Mouse (Mus musculus): ENCODE measurements around the gene Smg6. TPM values are rescaled to one million over a fixed set of nuclear protein-coding genes. Genes with fewer than 3 reads are reported as not detected.

The Smg6 gene
- polyA plus RNA-seq, 1 experiment from 2014 or later: 11.9 TPM

DNA sequence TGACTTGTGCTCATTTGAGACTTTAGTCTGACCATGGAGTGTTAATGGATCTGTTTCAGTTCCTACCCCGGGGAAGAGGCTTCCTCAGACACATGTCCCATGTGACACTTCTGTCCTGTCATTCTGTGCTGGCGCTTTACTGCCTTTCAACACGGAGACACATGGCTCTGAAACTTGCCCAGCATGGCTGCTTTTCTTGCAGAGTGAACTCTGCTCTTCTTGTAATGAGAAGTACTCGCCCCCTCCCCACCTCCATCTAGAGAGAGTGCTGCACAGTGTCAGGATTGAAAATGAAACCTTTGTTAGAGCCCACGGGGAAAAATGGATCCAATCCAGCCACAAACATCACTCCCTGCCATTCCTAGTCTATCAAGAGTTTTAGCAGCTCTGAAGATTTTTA lies 62.5 kb downstream of the Smg6 start:
- Histone ChIP-seq H3K4me3 (replicated peaks; ENCODE audit: low read depth, low read length) (no peak overlapping the region), H3K9me3 (replicated peaks; ENCODE audit: low read length) (no peaks in the 10 kb centered on the region), H3K36me3 (ENCODE audit: insufficient read depth, low read length) (peaks cover 7% of the 10 kb centered on the region; the same call in 1 of the 2 replicates), H3K4me2 (ENCODE audit: low read length) (no peak overlapping the region), H3K27me3 (ENCODE audit: insufficient read depth, low read length) (no peaks in the 10 kb centered on the region), H3K9ac (ENCODE audit: low read depth, low read length) (no peak overlapping the region), H3K27ac (peak overlapping the region; percentile 33; the same call in 1 of the 2 replicates), H3K4me1 (replicated peaks; ENCODE audit: insufficient read depth, low read length) (0 out of 2 replicates have a peak, but pooled peaks cover 10% of the 10 kb centered on the region)
- no peak for TF ChIP-seq CTCF (IDR thresholded peaks at IDR 0.05; ENCODE audit: low read depth)
- DNase-seq (ENCODE audit: low spot score) (no peak), ATAC-seq (replicated peaks; ENCODE audit: low FRiP score, low read depth) (no peak)
- 12% methylated on average over 5 of the region's 5 CpGs for WGBS

DNA sequence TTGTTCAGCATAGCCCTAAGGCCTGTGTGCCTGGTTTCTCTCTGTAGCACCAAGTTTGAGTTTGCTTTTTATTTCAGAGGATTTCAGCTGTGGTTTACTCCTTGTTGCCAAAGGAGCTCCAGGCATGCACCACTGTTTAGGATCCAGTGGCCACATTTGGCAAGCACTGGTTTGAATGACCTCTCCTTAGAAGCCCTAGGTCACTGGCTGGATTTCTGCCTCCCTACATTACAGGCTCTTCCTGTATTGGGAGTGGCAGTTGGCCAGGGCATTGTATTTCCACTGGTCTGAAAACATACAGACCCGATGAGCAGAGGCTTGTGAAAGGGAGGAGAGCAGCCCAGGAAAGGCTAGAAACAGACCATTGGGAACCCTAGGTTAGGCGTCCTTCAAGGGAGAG lies 63.4 kb downstream of the Smg6 start:
- Histone ChIP-seq H3K36me3 (ENCODE audit: insufficient read depth, low read length) (peaks cover 7% of the 10 kb centered on the region; the same call in 1 of the 2 replicates), H3K4me1 (replicated peaks; ENCODE audit: insufficient read depth, low read length) (0 out of 2 replicates have a peak, but pooled peaks cover 10% of the 10 kb centered on the region), H3K4me3 (replicated peaks; ENCODE audit: low read depth, low read length) (no peak overlapping the region), H3K27me3 (ENCODE audit: insufficient read depth, low read length) (no peaks in the 10 kb centered on the region), H3K27ac (no peak overlapping the region), H3K9ac (ENCODE audit: low read depth, low read length) (no peak overlapping the region), H3K9me3 (replicated peaks; ENCODE audit: low read length) (no peaks in the 10 kb centered on the region), H3K4me2 (ENCODE audit: low read length) (no peak overlapping the region)
- no peak for ATAC-seq (replicated peaks; ENCODE audit: low FRiP score, low read depth)
- 41% methylated on average over 2 of the region's 2 CpGs for WGBS
- TF ChIP-seq CTCF (IDR thresholded peaks at IDR 0.05; ENCODE audit: low read depth): no peak
- no peak for DNase-seq (ENCODE audit: low spot score)

DNA sequence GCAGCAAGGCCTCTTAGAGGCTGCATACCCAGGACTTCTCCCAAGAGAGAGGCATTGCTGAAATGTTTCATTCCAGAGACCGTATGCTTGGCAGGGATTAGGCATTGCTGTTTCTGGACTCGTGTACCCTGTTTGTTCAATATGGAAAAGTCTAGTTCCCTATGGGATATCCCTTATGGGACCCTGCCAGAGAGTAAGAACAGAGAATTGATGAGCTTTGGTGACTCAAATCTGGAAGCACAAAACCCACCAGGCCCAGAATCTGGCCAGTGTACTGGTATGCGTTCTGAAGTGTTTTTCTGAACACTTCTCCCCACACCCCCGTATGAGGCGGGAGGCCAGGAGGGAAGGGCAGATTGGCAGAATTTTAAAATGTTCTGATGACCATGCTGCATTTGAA lies 64.9 kb downstream of the Smg6 start:
- DNase-seq (ENCODE audit: low spot score) (no peak), ATAC-seq (replicated peaks; ENCODE audit: low FRiP score, low read depth) (no peak)
- WGBS: 71% methylated on average over 5 of the region's 5 CpGs
- no peak overlapping the region for H3K27ac ChIP-seq
- H3K9me3 ChIP-seq (replicated peaks; ENCODE audit: low read length): no peaks in the 10 kb centered on the region
- no peak overlapping the region for H3K9ac ChIP-seq (ENCODE audit: low read depth, low read length)
- no peaks in the 10 kb centered on the region for H3K27me3 ChIP-seq (ENCODE audit: insufficient read depth, low read length)
- H3K4me1 ChIP-seq (replicated peaks; ENCODE audit: insufficient read depth, low read length): 0 out of 2 replicates have a peak, but pooled peaks cover 10% of the 10 kb centered on the region
- no peak overlapping the region for H3K4me2 ChIP-seq (ENCODE audit: low read length)
- no peak overlapping the region for H3K4me3 ChIP-seq (replicated peaks; ENCODE audit: low read depth, low read length)
- H3K36me3 ChIP-seq (ENCODE audit: insufficient read depth, low read length): peaks cover 7% of the 10 kb centered on the region; the same call in 1 of the 2 replicates
- no peak for TF ChIP-seq CTCF (IDR thresholded peaks at IDR 0.05; ENCODE audit: low read depth)

DNA sequence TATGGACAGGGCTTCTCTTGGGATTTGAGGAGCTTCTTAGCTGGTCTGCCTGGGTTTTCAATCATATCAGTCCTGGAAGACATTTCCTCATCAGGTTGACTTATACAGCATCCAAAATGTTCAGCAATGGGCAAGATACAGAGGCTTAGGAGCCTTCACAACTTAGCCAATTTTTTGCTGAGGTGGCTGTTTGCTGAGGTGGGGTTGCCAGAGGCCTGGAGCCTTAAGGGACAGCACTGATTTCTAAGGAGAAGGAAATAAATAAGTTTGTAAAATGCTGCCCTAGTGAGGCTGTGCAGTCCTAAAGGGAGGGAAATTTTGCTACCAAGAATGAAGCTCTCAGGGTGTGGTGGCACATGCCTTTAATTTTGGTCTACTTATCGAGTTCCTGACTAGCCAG lies 65.7 kb downstream of the Smg6 start:
- no peak for ATAC-seq (replicated peaks; ENCODE audit: low FRiP score, low read depth)
- H3K27me3 ChIP-seq (ENCODE audit: insufficient read depth, low read length): no peaks in the 10 kb centered on the region
- DNase-seq (ENCODE audit: low spot score): no peak
- 0 out of 2 replicates have a peak, but pooled peaks cover 10% of the 10 kb centered on the region for H3K4me1 ChIP-seq (replicated peaks; ENCODE audit: insufficient read depth, low read length)
- WGBS: 84% methylated on average over 1 of the region's 1 CpGs
- H3K9me3 ChIP-seq (replicated peaks; ENCODE audit: low read length): no peaks in the 10 kb centered on the region
- H3K4me3 ChIP-seq (replicated peaks; ENCODE audit: low read depth, low read length): no peak overlapping the region
- TF ChIP-seq CTCF (IDR thresholded peaks at IDR 0.05; ENCODE audit: low read depth): no peak
- no peak overlapping the region for H3K9ac ChIP-seq (ENCODE audit: low read depth, low read length)
- H3K27ac ChIP-seq: 0 out of 2 replicates have a peak overlapping the region, but pooled peaks have one; percentile 82
- H3K36me3 ChIP-seq (ENCODE audit: insufficient read depth, low read length): peaks cover 7% of the 10 kb centered on the region; the same call in 1 of the 2 replicates
- H3K4me2 ChIP-seq (ENCODE audit: low read length): no peak overlapping the region

DNA sequence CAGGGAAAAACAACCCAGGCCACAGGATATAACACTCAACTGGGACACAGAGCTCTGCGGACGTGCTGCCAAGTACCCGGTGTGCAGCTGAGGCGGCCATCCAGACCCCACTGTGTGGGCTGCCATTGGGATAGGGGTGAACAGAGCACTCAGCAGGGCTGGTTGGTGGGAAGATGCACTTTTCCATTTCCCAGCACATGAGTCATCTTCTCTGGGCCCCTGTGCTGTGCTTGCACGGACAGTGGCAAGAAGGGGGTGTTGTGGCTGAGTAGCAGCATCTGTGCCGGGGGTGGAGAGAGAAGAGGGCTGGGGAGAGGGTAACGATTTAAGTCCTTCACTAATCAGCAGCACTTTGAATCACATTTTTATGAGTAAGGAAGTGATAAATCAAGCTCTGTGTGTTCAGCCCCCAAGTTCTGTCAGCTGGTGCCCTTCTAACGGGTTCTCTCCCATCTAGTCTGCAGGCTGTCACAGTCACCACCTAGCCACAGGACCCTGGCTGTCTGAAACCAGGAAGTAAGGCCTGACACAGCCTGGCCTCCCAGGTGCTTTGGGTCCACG lies 66.9 kb downstream of the Smg6 start:
- no peak for TF ChIP-seq CTCF (IDR thresholded peaks at IDR 0.05; ENCODE audit: low read depth)
- H3K36me3 ChIP-seq (ENCODE audit: insufficient read depth, low read length): peaks cover 7% of the 10 kb centered on the region; the same call in 1 of the 2 replicates
- no peak overlapping the region for H3K4me2 ChIP-seq (ENCODE audit: low read length)
- H3K4me1 ChIP-seq (replicated peaks; ENCODE audit: insufficient read depth, low read length): 0 out of 2 replicates have a peak, but pooled peaks cover 10% of the 10 kb centered on the region
- no peaks in the 10 kb centered on the region for H3K27me3 ChIP-seq (ENCODE audit: insufficient read depth, low read length)
- H3K9ac ChIP-seq (ENCODE audit: low read depth, low read length): no peak overlapping the region
- H3K27ac ChIP-seq: peak overlapping the region; percentile 82
- H3K9me3 ChIP-seq (replicated peaks; ENCODE audit: low read length): no peaks in the 10 kb centered on the region
- 31% methylated on average over 9 of the region's 9 CpGs for WGBS
- ATAC-seq (replicated peaks; ENCODE audit: low FRiP score, low read depth) (peak; percentile 59), DNase-seq (ENCODE audit: low spot score) (peak; percentile 90)
- no peak overlapping the region for H3K4me3 ChIP-seq (replicated peaks; ENCODE audit: low read depth, low read length)

DNA sequence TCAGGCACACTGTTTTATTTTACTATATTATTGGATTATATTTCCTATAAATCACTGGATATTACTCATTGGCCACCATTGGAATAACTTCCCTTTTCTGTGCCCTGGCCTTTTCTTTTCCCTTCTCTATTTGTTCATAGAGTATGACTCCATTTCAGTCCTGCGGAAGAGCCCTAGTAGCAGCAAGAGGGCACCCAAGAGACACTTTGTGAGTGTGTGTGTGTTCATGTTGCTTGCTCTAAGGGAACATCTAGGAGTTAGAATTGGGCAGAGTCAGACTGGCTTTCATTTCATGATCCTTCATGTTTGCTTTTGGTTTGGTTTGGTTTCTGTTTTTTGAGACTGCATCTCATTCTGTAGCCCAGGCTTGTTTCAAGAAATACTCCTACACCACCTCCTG lies 68.5 kb downstream of the Smg6 start:
- Histone ChIP-seq H3K4me3 (replicated peaks; ENCODE audit: low read depth, low read length) (no peak overlapping the region), H3K36me3 (ENCODE audit: insufficient read depth, low read length) (peaks cover 7% of the 10 kb centered on the region; the same call in 1 of the 2 replicates), H3K9me3 (replicated peaks; ENCODE audit: low read length) (no peaks in the 10 kb centered on the region), H3K9ac (ENCODE audit: low read depth, low read length) (no peak overlapping the region), H3K27ac (no peak overlapping the region), H3K27me3 (ENCODE audit: insufficient read depth, low read length) (no peaks in the 10 kb centered on the region), H3K4me2 (ENCODE audit: low read length) (no peak overlapping the region), H3K4me1 (replicated peaks; ENCODE audit: insufficient read depth, low read length) (0 out of 2 replicates have a peak, but pooled peaks cover 6% of the 10 kb centered on the region)
- TF ChIP-seq CTCF (IDR thresholded peaks at IDR 0.05; ENCODE audit: low read depth): peak; percentile 56
- 68% methylated on average over 1 of the region's 1 CpGs for WGBS
- DNase-seq (ENCODE audit: low spot score) (peak; percentile 50), ATAC-seq (replicated peaks; ENCODE audit: low FRiP score, low read depth) (no peak)
